Mouse (Mus musculus) forebrain, postnatal 0 days (tissue): Measurements from ENCODE around the gene Mapk11. TPM values are rescaled to one million over a fixed set of nuclear protein-coding genes. Genes with fewer than 3 reads are reported as not detected.

Experiments
- ATAC-seq: fragments of 200-750 bp; cut with Nextera tagmentation; 2 replicates; pipeline ENCODE4 v1.8.0; 2017; ENCODE audit warnings: mild to moderate bottlenecking, moderate library complexity
- DNase-seq: peaks from one replicate; pipeline ENCODE4 v3.0.0-alpha.2; 2015
- H3K27ac ChIP-seq: fragments of 300-500 bp; sonication (generic); 2 replicates; pipeline ENCODE4 v1.5.1; 2014; ENCODE audit warnings: low read depth, mild to moderate bottlenecking, antibody characterized with exemption, low read length, moderate library complexity, mixed read lengths
- H3K27me3 ChIP-seq: fragments of 300-500 bp; sonication (generic); 2 replicates; pipeline ENCODE4 v1.6.1; 2014; ENCODE audit warnings: mild to moderate bottlenecking, low read length, mixed read lengths; ENCODE audit not compliant: insufficient read depth
- H3K36me3 ChIP-seq: fragments of 300-500 bp; sonication (generic); 2 replicates; pipeline ENCODE4 v1.6.1; 2014; ENCODE audit warnings: mild to moderate bottlenecking, moderate library complexity; ENCODE audit not compliant: insufficient read depth
- H3K4me1 ChIP-seq: fragments of 300-500 bp; sonication (generic); 2 replicates; pipeline ENCODE4 v1.6.1; 2014; ENCODE audit warnings: antibody characterized with exemption; ENCODE audit not compliant: insufficient read depth
- H3K4me2 ChIP-seq: fragments of 300-500 bp; sonication (generic); 2 replicates; pipeline ENCODE4 v1.6.1; 2014; ENCODE audit warnings: low read depth, mild to moderate bottlenecking, moderate library complexity
- H3K4me3 ChIP-seq: fragments of 300-500 bp; sonication (generic); 2 replicates; pipeline ENCODE4 v1.5.1; 2014; ENCODE audit warnings: low read depth, low read length, mixed read lengths
- H3K9ac ChIP-seq: fragments of 300-500 bp; sonication (generic); 2 replicates; pipeline ENCODE4 v1.6.1; 2014; ENCODE audit warnings: mild to moderate bottlenecking
- H3K9me3 ChIP-seq: fragments of 300-500 bp; sonication (generic); 2 replicates; pipeline ENCODE4 v1.6.1; 2016; ENCODE audit warnings: low read length
- CTCF ChIP-seq: sonication (generic); IDR thresholded peaks from 2 replicates; pipeline ENCODE4 v1.5.1; 2016; ENCODE audit warnings: antibody characterized with exemption, control low read depth, low read depth
- WGBS: fragments of 180-500 bp; shearing (Covaris S2); extraction: QIAGEN DNeasy Blood & Tissue Kit; methylation state at CpG from one replicate; pipeline ENCODE4 v1.1.7; 2014; 5-methylcytosine and 5-hydroxymethylcytosine counted together
- polyA plus RNA-seq: library from polyadenylated mRNA; unstranded; fragments of >200 nt; fragmentation: Nextera tagmentation; extraction: Ambion mirVana; gene quantifications from 2 replicates; pipeline ENCODE4 v1.2.1, GENCODE M21; 2015
- total RNA-seq: library from RNA; depleted of rRNA; stranded (reverse); fragments of >200 nt; gene quantifications from 2 replicates; pipeline ENCODE4 v1.2.3, GENCODE M21; 2014

Mapk11 gene
- total and polyA plus RNA-seq, 2 experiments from 2014 or later: 21.3 to 35.2 TPM

GRCm38 (mm10) chr15:89127364-89127940 is 22.0 kb downstream of the Mapk11 start:
- H3K9me3 ChIP-seq: no peaks in the 10 kb centered on the region
- H3K36me3 ChIP-seq: peaks cover 13% of the 10 kb centered on the region; the same call in 1 of the 2 replicates
- peak overlapping the region; percentile 47 for H3K4me3 ChIP-seq
- ATAC-seq (no peak), DNase-seq (no peak)
- 82% methylated on average over 8 of the region's 8 CpGs for WGBS
- no peaks in the 10 kb centered on the region for H3K27me3 ChIP-seq
- peaks cover 13% of the 10 kb centered on the region for H3K4me1 ChIP-seq
- TF ChIP-seq CTCF: no peak
- peak overlapping the region; percentile 70; the same call in 1 of the 2 replicates for H3K27ac ChIP-seq
- H3K4me2 ChIP-seq: peak overlapping the region; percentile 84
- H3K9ac ChIP-seq: peak overlapping the region; percentile 56

- TF ChIP-seq CTCF: no peak
- no peak for DNase-seq
- Histone ChIP-seq H3K27me3 (no peaks in the 10 kb centered on the region), H3K4me1 (peaks cover 21% of the 10 kb centered on the region), H3K9me3 (no peaks in the 10 kb centered on the region), H3K36me3 (0 out of 2 replicates have a peak, but pooled peaks cover 9% of the 10 kb centered on the region), H3K9ac (no peak overlapping the region), H3K4me2 (no peak overlapping the region), H3K27ac (no peak overlapping the region), H3K4me3 (no peak overlapping the region)
- no peak for ATAC-seq
- 89% methylated on average over 8 of the region's 8 CpGs for WGBS
Observed at GRCm38 (mm10) chr15:89126622-89127021, 22.8 kb downstream of the Mapk11 start.

GRCm38 (mm10) chr15:89125351-89125750 is 24.1 kb downstream of the Mapk11 start:
- Histone ChIP-seq H3K4me2 (no peak overlapping the region), H3K9ac (no peak overlapping the region), H3K27ac (no peak overlapping the region), H3K36me3 (peaks cover 9% of the 10 kb centered on the region; the same call in 1 of the 2 replicates), H3K9me3 (no peaks in the 10 kb centered on the region), H3K4me1 (peaks cover 26% of the 10 kb centered on the region), H3K27me3 (no peaks in the 10 kb centered on the region), H3K4me3 (no peak overlapping the region)
- DNase-seq: no peak
- no peak for ATAC-seq
- no peak for TF ChIP-seq CTCF
- WGBS: 96% methylated on average over 9 of the region's 9 CpGs

GRCm38 (mm10) chr15:89124312-89124711 is 25.1 kb downstream of the Mapk11 start:
- TF ChIP-seq CTCF: no peak
- H3K27ac ChIP-seq: no peak overlapping the region
- no peak overlapping the region for H3K4me2 ChIP-seq
- H3K9ac ChIP-seq: no peak overlapping the region
- ATAC-seq (no peak), DNase-seq (no peak)
- WGBS: 94% methylated on average over 3 of the region's 3 CpGs
- H3K4me3 ChIP-seq: no peak overlapping the region
- H3K9me3 ChIP-seq: no peaks in the 10 kb centered on the region
- peaks cover 9% of the 10 kb centered on the region; the same call in 1 of the 2 replicates for H3K36me3 ChIP-seq
- H3K27me3 ChIP-seq: no peaks in the 10 kb centered on the region
- H3K4me1 ChIP-seq: peaks cover 26% of the 10 kb centered on the region

GRCm38 (mm10) chr15:89123595-89123994 is 25.8 kb downstream of the Mapk11 start:
- peaks cover 26% of the 10 kb centered on the region for H3K4me1 ChIP-seq
- no peaks in the 10 kb centered on the region for H3K27me3 ChIP-seq
- DNase-seq: peak; percentile 56
- peak overlapping the region; percentile 73 for H3K9ac ChIP-seq
- H3K36me3 ChIP-seq: peaks cover 9% of the 10 kb centered on the region; the same call in 1 of the 2 replicates
- peak overlapping the region; percentile 73 for H3K4me3 ChIP-seq
- H3K4me2 ChIP-seq: peak overlapping the region; percentile 98
- peak; percentile 59 for TF ChIP-seq CTCF
- H3K9me3 ChIP-seq: no peaks in the 10 kb centered on the region
- peak overlapping the region; percentile 82 for H3K27ac ChIP-seq
- 32% methylated on average over 11 of the region's 11 CpGs for WGBS
- ATAC-seq: peak; percentile 12; the same call in 1 of the 2 replicates

GRCm38 (mm10) chr15:89122649-89123366 is 26.6 kb downstream of the Mapk11 start, which contains the start of gene Tubgcp6:
Tubgcp6 (minus strand) TSS chr15:89123112.
- DNase-seq (peak; percentile 98), ATAC-seq (peak; percentile 93)
- WGBS: under 1% methylated on average over 47 of the region's 47 CpGs
- H3K4me2 ChIP-seq: peak within 1 kb of the TSS; percentile 98
- TF ChIP-seq CTCF: no peak
- H3K9me3 ChIP-seq: no peaks in the 10 kb centered on the region
- H3K4me3 ChIP-seq: peak within 1 kb of the TSS; percentile 73
- peaks cover 9% of the 10 kb centered on the region; the same call in 1 of the 2 replicates for H3K36me3 ChIP-seq
- H3K4me1 ChIP-seq: peaks cover 23% of the 10 kb centered on the region
- no peaks in the 10 kb centered on the region for H3K27me3 ChIP-seq
- H3K9ac ChIP-seq: peak within 1 kb of the TSS; percentile 73
- H3K27ac ChIP-seq: peak within 1 kb of the TSS; percentile 82

GRCm38 (mm10) chr15:89118007-89118406 is 31.4 kb downstream of the Mapk11 start:
- H3K4me3 ChIP-seq: no peak overlapping the region
- H3K27me3 ChIP-seq: no peaks in the 10 kb centered on the region
- no peaks in the 10 kb centered on the region for H3K9me3 ChIP-seq
- H3K4me1 ChIP-seq: peaks cover 13% of the 10 kb centered on the region; the same call in 1 of the 2 replicates
- H3K36me3 ChIP-seq: peaks cover 17% of the 10 kb centered on the region
- no peak overlapping the region for H3K27ac ChIP-seq
- no peak overlapping the region for H3K4me2 ChIP-seq
- H3K9ac ChIP-seq: no peak overlapping the region
- DNase-seq (no peak), ATAC-seq (no peak)
- TF ChIP-seq CTCF: peak; percentile 54
